Mouse (Mus musculus) gastrocnemius, postnatal 36 days (tissue): ENCODE results near the gene Pdk1. TPM values are rescaled to one million over a fixed set of nuclear protein-coding genes. Genes with fewer than 3 reads are reported as not detected.
"Not testable (repeated sequence)": the region's sequence is repeated elsewhere in the genome, so short reads cannot be mapped to it uniquely, and the experiment has no call there.

Experiments used
- DNase-seq, 2 experiments: peaks; one replicate each; pipeline ENCODE4 v3.0.0; 2022
- intact Hi-C: fragments of 180-260 bp; cut with DNase I; formaldehyde crosslinking; loops from one replicate; pipeline ENCODE4 v1.15.1; 2025
- long read RNA-seq, 2 experiments: library from polyadenylated mRNA; stranded (forward); transcript quantifications; one replicate each; pipeline ENCODE4 v2.0.0; 2021
- total RNA-seq, 2 experiments: library from RNA; stranded (reverse); gene quantifications; 2 replicates each; pipeline ENCODE4 v1.2.3; 2021

Pdk1 gene
- total RNA-seq, result 10 to 100 TPM; 47.5 to 61.2 TPM
- long read RNA-seq, experiment 1, full-length matches to known transcripts, result 7 of 23 reads
- long read RNA-seq, experiment 1, partial matches to known transcripts, result 0 of 23 reads
- long read RNA-seq, experiment 1, other reads (novel, unspliced or antisense), result 16 of 23 reads
- long read RNA-seq, experiment 2, full-length matches to known transcripts, result 13 of 29 reads
- long read RNA-seq, experiment 2, partial matches to known transcripts, result 7 of 29 reads
- long read RNA-seq, experiment 2, other reads (novel, unspliced or antisense), result 9 of 29 reads

- intact Hi-C loops, result no loop called here
- DNase-seq, result peak; percentile 98 to 99
Measured at GRCm38 (mm10) chr2:71872801-71873443, at the start of gene Pdk1. Gene Pdk1 (plus strand): TSS chr2:71873224.

DNA sequence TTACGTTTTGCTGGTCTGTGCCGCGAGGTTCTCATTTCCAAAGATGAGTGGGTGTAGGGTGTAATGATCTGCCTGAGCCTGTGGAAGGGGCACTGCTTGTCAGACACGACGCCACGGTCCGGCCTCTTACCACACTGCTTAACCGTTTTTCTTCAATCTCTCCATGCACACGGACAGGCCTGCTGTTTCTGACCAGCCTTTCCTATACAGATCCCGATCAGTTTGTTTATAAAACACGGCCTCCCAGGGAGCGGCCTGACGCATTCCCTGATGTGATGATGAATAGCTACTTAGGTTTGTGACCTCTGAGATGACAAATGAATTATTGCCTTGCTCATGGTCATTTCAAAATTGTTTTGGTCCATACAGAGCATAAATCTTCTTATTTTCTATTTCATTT, 48.9 kb upstream of the Pdk1 start:
- no peak for DNase-seq
- intact Hi-C loops, result no loop called here

GRCm38 (mm10) chr2:71827711-71828110, 45.3 kb upstream of the Pdk1 start:
- DNase-seq, result no peak
- intact Hi-C loops, result no loop called here

- DNase-seq, result no peak
- intact Hi-C loops, result no loop called here
Measured at GRCm38 (mm10) chr2:71828928-71829327, 44.1 kb upstream of the Pdk1 start.

DNA sequence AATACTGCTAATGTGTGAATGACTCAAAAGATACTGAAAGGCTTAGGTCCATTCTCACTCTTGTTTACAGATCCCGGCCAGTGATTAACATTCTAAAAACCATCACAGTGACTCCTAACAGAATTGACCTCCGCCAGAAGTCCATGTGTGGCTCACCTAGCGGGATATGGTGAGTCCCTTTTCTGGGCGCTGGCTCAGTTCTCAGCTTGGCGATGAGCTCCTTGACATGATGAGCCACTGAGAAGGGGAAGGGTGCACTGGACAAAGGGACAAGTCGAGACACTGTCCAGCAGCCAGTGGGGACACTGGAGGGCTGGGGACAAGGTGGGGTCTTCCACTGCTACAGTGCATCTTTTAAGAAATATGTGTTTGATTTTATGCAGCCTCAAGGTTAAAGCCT, 39.4 kb upstream of the Pdk1 start:
- intact Hi-C loops, result no loop called here
- DNase-seq, result no peak

DNA sequence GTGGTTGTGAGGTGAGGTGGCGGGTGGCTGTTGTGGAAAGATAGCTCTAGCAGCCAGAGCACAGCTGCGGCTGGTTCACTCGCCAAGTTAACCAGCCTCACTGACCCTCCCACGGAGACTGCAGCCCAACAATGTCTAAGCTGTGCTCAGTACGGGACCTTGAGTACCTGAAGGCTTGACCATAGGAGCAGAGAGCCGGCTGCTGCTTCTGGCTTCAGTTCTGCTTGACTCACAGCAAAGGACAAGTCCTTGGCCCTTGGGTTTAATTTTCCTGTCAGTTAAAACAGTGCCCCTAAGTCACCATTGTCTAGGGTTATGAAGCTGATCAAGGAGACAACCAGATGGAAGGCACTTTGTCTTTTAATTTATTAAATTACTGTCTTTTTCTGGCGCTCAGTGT, 38.7 kb upstream of the Pdk1 start:
- intact Hi-C loops, result no loop called here

GRCm38 (mm10) chr2:71835556-71835955, 37.5 kb upstream of the Pdk1 start:
- DNase-seq, result no peak
- intact Hi-C loops, result no loop called here

More for the DNA sequence above, 38.7 kb upstream of the Pdk1 start:
- DNase-seq, result no peak

DNA sequence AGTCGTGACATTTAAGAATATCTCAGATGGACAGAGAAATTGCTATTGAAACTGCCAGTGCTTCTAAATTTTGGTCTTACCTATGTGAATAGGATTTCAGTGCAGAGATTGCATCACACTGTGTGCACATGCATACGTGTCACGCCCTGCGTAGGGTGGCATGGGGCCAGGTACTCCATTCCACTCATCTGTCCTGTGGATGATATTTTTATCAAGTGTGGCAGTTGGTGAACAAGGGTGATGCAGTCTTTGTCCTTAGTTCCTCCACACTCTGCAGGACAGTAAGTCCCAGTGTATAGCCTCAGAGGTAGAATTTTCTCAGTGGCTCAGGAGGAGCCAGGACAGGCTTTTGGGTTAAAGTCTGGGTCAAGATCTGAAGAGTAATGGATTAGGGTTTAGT, 36.8 kb upstream of the Pdk1 start:
- no peak for DNase-seq
- intact Hi-C loops, result no loop called here

GRCm38 (mm10) chr2:71837261-71837660, 35.8 kb upstream of the Pdk1 start:
- intact Hi-C loops, result no loop called here
- DNase-seq, result no peak

- DNase-seq, result peak; percentile 20 to 33
- intact Hi-C loops, result no loop called here
Measured at GRCm38 (mm10) chr2:71837791-71838190, 35.2 kb upstream of the Pdk1 start.

DNA sequence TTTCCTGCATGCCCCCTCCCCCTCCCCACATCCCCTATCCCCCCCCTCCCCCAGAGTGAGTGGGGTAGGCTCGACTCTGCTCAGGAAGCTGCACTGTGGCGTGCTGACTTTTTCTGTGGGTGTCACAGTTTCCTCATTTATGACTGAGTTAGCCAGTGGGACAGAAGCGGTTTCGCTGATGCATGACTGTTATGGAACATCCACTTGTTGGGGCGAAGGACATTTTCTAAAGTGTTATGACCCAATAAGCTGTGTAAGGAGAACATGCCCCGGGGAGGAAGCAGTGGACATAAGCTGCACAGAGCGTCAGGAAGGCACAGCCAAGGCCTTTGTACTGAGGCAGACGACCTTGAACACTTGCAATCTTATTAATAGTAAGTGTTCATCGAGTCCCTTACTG, 29.7 kb upstream of the Pdk1 start:
- DNase-seq, result no peak
- intact Hi-C loops, result no loop called here

DNA sequence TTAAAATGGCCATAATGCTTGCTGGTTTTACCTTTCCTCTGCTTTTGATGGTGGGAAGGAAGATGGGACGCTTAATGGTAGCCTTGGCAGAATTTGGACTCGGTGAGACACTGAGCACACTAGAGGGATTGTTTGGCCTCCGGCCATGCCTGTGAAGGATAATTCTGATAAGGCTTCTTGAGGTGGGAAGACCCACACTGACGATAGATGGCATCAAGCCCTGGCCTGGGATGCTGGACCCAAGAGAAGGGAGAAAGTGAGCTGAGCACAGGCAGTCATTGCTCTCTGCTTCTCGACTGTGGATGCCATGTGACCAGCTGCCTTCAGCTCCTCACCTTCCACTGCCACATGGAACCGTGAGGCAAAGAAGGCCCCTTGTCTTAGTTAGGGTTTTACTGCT, 28.1 kb upstream of the Pdk1 start:
- no peak for DNase-seq
- intact Hi-C loops, result no loop called here

GRCm38 (mm10) chr2:71852161-71852560, 20.9 kb upstream of the Pdk1 start:
- intact Hi-C loops, result not testable (repeated sequence)
- peak; percentile 12 to 52 for DNase-seq

- intact Hi-C loops, result no loop called here
- DNase-seq, result no peak
Measured at GRCm38 (mm10) chr2:71855076-71855475, 17.9 kb upstream of the Pdk1 start.

GRCm38 (mm10) chr2:71863531-71864173, 9.4 kb upstream of the Pdk1 start:
- intact Hi-C loops, result no loop called here
- no peak for DNase-seq

- intact Hi-C loops, result no loop called here
- DNase-seq, result no peak
Measured at GRCm38 (mm10) chr2:71865022-71865421, 8.0 kb upstream of the Pdk1 start.

DNA sequence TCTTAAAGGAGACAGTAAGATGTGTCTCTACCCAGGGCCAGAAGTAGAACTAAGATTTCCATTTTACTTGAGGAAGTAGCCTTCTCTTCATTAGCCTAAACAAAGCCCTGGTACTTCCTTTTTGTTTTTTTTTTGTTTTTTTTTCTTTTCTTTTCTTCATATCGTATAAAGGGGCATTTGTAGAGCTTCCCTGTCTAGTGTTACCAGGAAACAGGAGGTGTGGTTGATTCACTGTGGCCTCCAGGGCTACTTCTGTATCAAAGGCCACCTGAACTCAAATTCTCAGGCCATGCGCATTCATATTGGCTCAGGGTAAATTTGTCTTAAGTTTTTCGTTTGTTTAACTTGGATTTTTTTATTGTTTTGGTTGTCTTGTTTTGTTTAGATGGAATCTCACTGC, 7.1 kb upstream of the Pdk1 start:
- intact Hi-C loops, result no loop called here
- no peak for DNase-seq

- intact Hi-C loops, result no loop called here
- no peak for DNase-seq
Measured at GRCm38 (mm10) chr2:71866565-71866964, 6.5 kb upstream of the Pdk1 start.

- no peak for DNase-seq
- intact Hi-C loops, result no loop called here
Measured at GRCm38 (mm10) chr2:71867019-71867418, 6.0 kb upstream of the Pdk1 start.

- intact Hi-C loops, result no loop called here
Measured at GRCm38 (mm10) chr2:71867480-71867879, 5.5 kb upstream of the Pdk1 start.

DNA sequence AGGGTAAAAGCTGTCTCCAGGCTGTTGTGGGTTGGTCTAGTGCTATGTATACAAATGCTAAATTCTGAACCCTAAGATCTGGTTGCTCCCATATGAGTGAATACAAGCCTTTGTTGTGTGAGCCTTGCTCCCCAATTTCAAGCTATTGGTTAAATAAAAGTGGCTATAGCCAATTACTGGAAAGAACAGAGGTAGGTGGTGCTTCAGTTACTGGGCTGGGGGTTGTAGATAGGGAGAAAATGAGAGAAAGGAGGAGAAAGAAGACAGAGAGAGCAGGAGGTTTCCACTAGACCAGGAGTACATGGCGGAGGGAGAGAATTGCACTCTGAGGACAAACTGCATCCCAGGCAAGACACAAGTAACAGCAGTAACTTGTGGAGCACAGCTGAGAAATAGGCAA, 4.8 kb upstream of the Pdk1 start:
- DNase-seq, result no peak
- intact Hi-C loops, result no loop called here

More at GRCm38 (mm10) chr2:71867480-71867879, 5.5 kb upstream of the Pdk1 start:
- DNase-seq, result no peak

- intact Hi-C loops, result no loop called here
- no peak for DNase-seq
Measured at GRCm38 (mm10) chr2:71872141-71872540, 883 bp upstream of the Pdk1 start.
